Comparison of ENCODE assay signal across 8 mouse cellular contexts in the genomic region with DNA sequence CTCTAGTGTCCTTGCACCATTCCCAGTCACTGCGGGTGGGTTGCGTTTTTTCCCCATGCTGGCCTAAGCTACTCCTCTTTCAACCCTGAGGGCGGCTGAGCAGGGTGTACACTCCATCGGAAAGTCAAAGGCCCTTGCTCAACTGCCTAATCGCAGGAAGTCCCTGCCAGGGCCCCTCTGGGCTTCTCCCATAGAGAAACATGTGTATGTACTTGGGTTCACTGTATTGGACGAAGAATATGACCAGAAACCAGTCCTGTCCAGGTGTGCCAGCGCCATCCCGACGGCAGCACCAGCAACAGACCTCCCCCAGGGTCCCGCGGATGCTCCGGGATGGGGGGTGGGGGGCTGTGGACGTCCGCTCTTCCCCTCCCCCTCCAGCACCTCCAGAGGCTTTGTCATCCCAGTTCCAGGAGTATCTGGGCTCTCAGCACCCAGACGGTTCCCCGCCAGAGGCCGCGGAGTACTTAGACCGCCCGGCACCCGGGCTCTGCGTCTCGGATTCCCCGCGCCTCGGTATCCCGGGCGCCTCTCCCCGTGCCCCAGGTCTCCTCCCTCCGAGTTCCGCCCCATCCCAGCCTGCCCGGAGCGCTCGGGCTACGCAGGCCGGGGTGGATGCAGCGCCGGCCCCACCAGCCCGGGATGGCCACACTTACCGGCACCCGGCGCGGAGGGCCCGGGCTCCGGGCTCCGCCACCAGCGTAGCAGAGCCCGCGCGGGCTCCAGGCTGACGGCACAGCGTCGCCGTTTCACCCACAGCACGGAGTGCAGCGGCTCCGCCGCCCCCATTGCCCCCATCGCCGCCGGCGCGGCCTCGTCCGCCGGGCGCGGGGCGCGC. TPM values are rescaled to one million over a fixed set of nuclear protein-coding genes. Genes with fewer than 3 reads are reported as not detected.
A peak's percentile ranks its signal among the peaks of the same experiment; 100 is the strongest.
DNase-seq lines count a peak whose midpoint lies in the region; ATAC-seq and TF ChIP-seq lines count a peak whose summit lies in the region.

No protein-coding gene starts in this region.

- DNase-seq in ES-CJ7 (ENCODE audit: low read depth, low spot score), result peak; percentile 24
- DNase-seq in cerebellum, postnatal 36 days, result peak; percentile 52 to 59
- peak; percentile 77 to 80 for DNase-seq in heart, adult 2 months
- no peak for DNase-seq in layer of hippocampus, adult 9-11 months

- WGBS in heart, adult 2 months, result under 1% methylated on average over 70 of the region's 70 CpGs
- WGBS in kidney, embryonic 14.5 days, result under 1% methylated on average over 63 of the region's 70 CpGs
- WGBS in lung, embryonic 16.5 days, result under 1% methylated on average over 60 of the region's 70 CpGs
- WGBS in olfactory bulb, adult 2 months, result under 1% methylated on average over 65 of the region's 70 CpGs

- peak overlapping the region; percentile 91 for H3K9ac ChIP-seq in heart, adult 2 months (ENCODE audit: low read depth, low read length)
- H3K9ac ChIP-seq in kidney, embryonic 14.5 days (ENCODE audit: low read depth, low read length), result peak overlapping the region; percentile 95
- H3K9ac ChIP-seq in lung, embryonic 16.5 days (ENCODE audit: low read length), result peak overlapping the region; percentile 95

- no peaks in the 10 kb centered on the region for H3K36me3 ChIP-seq in C2C12 (ENCODE audit: control insufficient read depth, insufficient read depth)
- no peaks in the 10 kb centered on the region for H3K36me3 ChIP-seq in heart, adult 2 months (ENCODE audit: control insufficient read depth, insufficient read depth, low read length)
- H3K36me3 ChIP-seq in kidney, embryonic 14.5 days (ENCODE audit: control insufficient read depth, insufficient read depth, low read length), result no peaks in the 10 kb centered on the region
- no peaks in the 10 kb centered on the region for H3K36me3 ChIP-seq in lung, embryonic 16.5 days (ENCODE audit: control insufficient read depth, insufficient read depth, low read length)

- intact Hi-C loops in heart, adult 2 months (cut with DNase I), result no loop called here

- H3K4me3 ChIP-seq in C2C12 (ENCODE audit: insufficient read depth, poor library complexity, severe bottlenecking), result peak overlapping the region; percentile 70
- H3K4me3 ChIP-seq in heart, adult 2 months, result peak overlapping the region; percentile 82
- peak overlapping the region; percentile 81 for H3K4me3 ChIP-seq in kidney, embryonic 14.5 days (ENCODE audit: low read length)
- peak overlapping the region; percentile 84 for H3K4me3 ChIP-seq in lung, embryonic 16.5 days (ENCODE audit: low read length)
- peak overlapping the region; percentile 89 for H3K4me3 ChIP-seq in olfactory bulb, adult 2 months (ENCODE audit: insufficient read depth, low read depth, low read length)

- peaks cover 20% of the 10 kb centered on the region for H3K79me2 ChIP-seq in C2C12 (ENCODE audit: control insufficient read depth, insufficient read depth)
- no peaks in the 10 kb centered on the region for H3K79me2 ChIP-seq in heart, adult 2 months (replicated peaks; ENCODE audit: control insufficient read depth, insufficient read depth, low read length)

- peak; percentile 43 for ATAC-seq in kidney, embryonic 14.5 days (ENCODE audit: low FRiP score, low TSS enrichment)
- peak; percentile 22 for ATAC-seq in lung, embryonic 16.5 days (ENCODE audit: low read depth)

- peak overlapping the region; percentile 94 for H3K4me2 ChIP-seq in kidney, embryonic 14.5 days (replicated peaks; ENCODE audit: low read depth, low read length)
- H3K4me2 ChIP-seq in lung, embryonic 16.5 days (ENCODE audit: low read depth, low read length), result peak overlapping the region; percentile 90

- H3K4me1 ChIP-seq in heart, adult 2 months (ENCODE audit: control insufficient read depth, insufficient read depth, low read length), result peaks cover 42% of the 10 kb centered on the region
- H3K4me1 ChIP-seq in kidney, embryonic 14.5 days (ENCODE audit: control insufficient read depth, insufficient read depth, low read length), result peaks cover 27% of the 10 kb centered on the region
- H3K4me1 ChIP-seq in lung, embryonic 16.5 days (replicated peaks; ENCODE audit: control insufficient read depth, insufficient read depth, low read length), result peaks cover 54% of the 10 kb centered on the region
- peaks cover 50% of the 10 kb centered on the region for H3K4me1 ChIP-seq in olfactory bulb, adult 2 months (ENCODE audit: control insufficient read depth, insufficient read depth, low read length)

- no peak for TF ChIP-seq EP300 in heart, adult 2 months (IDR thresholded peaks at IDR 0.05; ENCODE audit: insufficient read depth, low read depth, low read length)

- peaks cover 1% of the 10 kb centered on the region for H3K79me3 ChIP-seq in C2C12 (ENCODE audit: low read depth)

- H3K27ac ChIP-seq in heart, adult 2 months, result peak overlapping the region; percentile 99
- peak overlapping the region; percentile 63; the same call in 1 of the 2 replicates for H3K27ac ChIP-seq in kidney, embryonic 14.5 days (ENCODE audit: low read depth, low read length)
- H3K27ac ChIP-seq in lung, embryonic 16.5 days (ENCODE audit: low read length), result peak overlapping the region; percentile 92
- H3K27ac ChIP-seq in olfactory bulb, adult 2 months (ENCODE audit: insufficient read depth, low read depth, low read length), result peak overlapping the region; percentile 94

- TF ChIP-seq POLR2A in heart, adult 2 months (IDR thresholded peaks at IDR 0.05; ENCODE audit: insufficient read depth, low read depth, low read length), result no peak
- TF ChIP-seq POLR2A in olfactory bulb, adult 2 months (IDR thresholded peaks at IDR 0.05; ENCODE audit: insufficient read depth, low read depth, low read length), result no peak

- peak overlapping the region; percentile 89 for H3ac ChIP-seq in C2C12 (ENCODE audit: control insufficient read depth, insufficient read length, low read depth)

- no peaks in the 10 kb centered on the region for H3K27me3 ChIP-seq in C2C12 (ENCODE audit: control insufficient read depth, insufficient read depth, insufficient read length)
- H3K27me3 ChIP-seq in heart, adult 2 months (ENCODE audit: control insufficient read depth, insufficient read depth, low read length), result no peaks in the 10 kb centered on the region
- H3K27me3 ChIP-seq in kidney, embryonic 14.5 days (ENCODE audit: control insufficient read depth, insufficient read depth, low read length), result no peaks in the 10 kb centered on the region
- H3K27me3 ChIP-seq in lung, embryonic 16.5 days (ENCODE audit: control insufficient read depth, insufficient read depth, low read depth, low read length), result no peaks in the 10 kb centered on the region

- TF ChIP-seq CTCF in C2C12 (IDR thresholded peaks at IDR 0.05; ENCODE audit: control insufficient read depth, insufficient read depth, insufficient read length), result no peak
- no peak for TF ChIP-seq CTCF in heart, adult 2 months (IDR thresholded peaks at IDR 0.05)
- no peak for TF ChIP-seq CTCF in olfactory bulb, adult 2 months (IDR thresholded peaks at IDR 0.05; ENCODE audit: insufficient read depth, low read depth, low read length)

- H3K9me3 ChIP-seq in kidney, embryonic 14.5 days (ENCODE audit: control insufficient read depth, low read length), result no peaks in the 10 kb centered on the region
- H3K9me3 ChIP-seq in lung, embryonic 16.5 days (ENCODE audit: control insufficient read depth, low read length), result no peaks in the 10 kb centered on the region

TF ChIP-seq in C2C12, 6 proteins besides CTCF, POLR2A, EP300 and RAD21:
- TF ChIP-seq FOSL1 (IDR thresholded peaks at IDR 0.05; ENCODE audit: insufficient read depth, low read length, poor library complexity, severe bottlenecking) (no peak), CEBPB (IDR thresholded peaks at IDR 0.05; ENCODE audit: low read depth) (no peak), USF1 (IDR thresholded peaks at IDR 0.05; ENCODE audit: low read depth) (no peak)

RNA-seq across cellular contexts. Expression of a gene that starts 0.9 kb away (rescaled TPM):
- polyA plus RNA-seq in C2C12 (2012; fragmentation: generic; extraction: Trizol), result 18.1 TPM
- 10 to 100 TPM; 30.4 to 33.5 TPM for total RNA-seq in heart, adult 2 months (2021)
- 26.0 and 38.0 TPM in 2 replicates for polyA plus RNA-seq in heart, adult 2 months (2012; rRNA removed)
- 5.7 and 14.2 TPM in 2 replicates for polyA plus RNA-seq in kidney, embryonic 14.5 days (2014; fragmentation: Nextera tagmentation; extraction: Ambion mirVana)
- 25.2 and 26.4 TPM in 2 replicates for polyA plus RNA-seq in lung, embryonic 16.5 days (2015; fragmentation: Nextera tagmentation; extraction: Ambion mirVana)
- polyA plus RNA-seq in olfactory bulb, adult 2 months (2012; ENCODE audit: insufficient read depth, insufficient read length, low replicate concordance, missing spikeins), result 113 TPM in 1 of 2 replicates, not detected in the other

RNA-seq across cellular contexts. Expression of a gene that starts 29.2 kb away (rescaled TPM):
- polyA plus RNA-seq in C2C12 (2012; fragmentation: generic; extraction: Trizol), result 19.7 TPM
- 10 to 100 TPM; 21.8 to 25.6 TPM for total RNA-seq in heart, adult 2 months (2021)
- polyA plus RNA-seq in heart, adult 2 months (2012; rRNA removed), result 23.2 and 30.1 TPM in 2 replicates
- 6.5 and 11.1 TPM in 2 replicates for polyA plus RNA-seq in kidney, embryonic 14.5 days (2014; fragmentation: Nextera tagmentation; extraction: Ambion mirVana)
- polyA plus RNA-seq in lung, embryonic 16.5 days (2015; fragmentation: Nextera tagmentation; extraction: Ambion mirVana), result 13.6 and 14.3 TPM in 2 replicates
- polyA plus RNA-seq in olfactory bulb, adult 2 months (2012; ENCODE audit: insufficient read depth, insufficient read length, low replicate concordance, missing spikeins), result not detected in 2 replicates
